8 mouse cellular contexts compared by ENCODE assay signal in the genomic region with DNA sequence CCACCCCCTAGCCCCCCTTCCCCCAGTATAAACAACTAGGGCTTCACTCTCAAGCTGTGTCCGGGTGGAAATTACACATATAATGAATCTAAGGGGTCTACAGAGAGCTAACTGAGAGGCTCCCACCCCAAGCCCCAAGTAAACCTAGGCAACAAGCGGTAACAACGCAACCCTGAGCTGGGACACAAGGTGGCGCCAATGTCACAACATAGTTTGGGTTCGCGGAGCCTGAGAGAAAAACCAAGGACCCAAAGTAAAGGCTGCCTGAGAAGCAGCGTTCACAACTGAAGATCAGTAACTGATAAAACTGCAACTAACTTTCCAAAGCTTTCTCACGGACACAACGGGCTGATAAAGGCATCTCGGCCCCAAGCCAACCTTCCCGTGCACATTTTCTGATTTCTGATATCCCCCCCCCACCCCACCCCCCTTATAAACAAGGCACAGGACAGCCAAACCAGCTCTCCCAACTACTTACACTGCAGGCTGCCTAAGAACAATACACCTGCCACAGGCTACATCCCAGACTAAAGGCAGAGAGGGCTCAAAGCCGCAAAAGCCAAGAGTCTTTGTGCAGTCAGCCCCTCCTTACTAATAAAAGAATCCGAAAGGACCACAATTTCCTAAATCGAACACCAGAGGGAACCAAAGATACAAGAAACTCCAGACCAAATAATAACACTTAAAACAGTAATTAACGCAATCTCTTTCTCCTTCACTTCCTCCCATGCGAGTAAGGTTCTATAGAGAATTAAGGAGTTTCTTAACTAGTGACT. TPM values are rescaled to one million over a fixed set of nuclear protein-coding genes. Genes with fewer than 3 reads are reported as not detected.
DNase-seq lines count a peak whose midpoint lies in the region; ATAC-seq lines count a peak whose summit lies in the region.

No protein-coding gene starts in this region.

- peak; percentile 88 for ATAC-seq in inflammation-experienced regulatory T-cells, adult 6 months
- peak; percentile 97 for ATAC-seq in megakaryocyte-erythroid progenitor cell, adult 5-6 weeks (replicated peaks; ENCODE audit: low FRiP score, low TSS enrichment, poor library complexity, severe bottlenecking)

- DNase-seq in ZHBTc4 (ENCODE audit: low read depth, low spot score) = peak; percentile 81
- peak; percentile 40 to 58 for DNase-seq in cerebellum, postnatal 36 days
- DNase-seq in gastrocnemius, postnatal 10 days = peak; percentile 75
- DNase-seq in left cerebral cortex, postnatal 14 days (ENCODE audit: low spot score in 2 of 2) = peak; percentile 83 to 87
- DNase-seq in right cerebral cortex, postnatal 36 days (ENCODE audit: low spot score in 2 of 2) = peak; percentile 41 to 50
- DNase-seq in T-cell, adult 2 months (ENCODE audit: low spot score) = no peak

- intact Hi-C loops in left cerebral cortex, postnatal 14 days (cut with DNase I) = loop anchor here (1.0 to 2.0 kb wide), 2 partner anchors 104 to 225 kb away; no protein-coding TSS in a partner anchor

RNA-seq across cellular contexts. Expression of gene Fam162b, which starts 36.8 kb away (rescaled TPM):
- not detected for total RNA-seq in gastrocnemius, postnatal 10 days (2021)
- not detected for polyA plus RNA-seq in inflammation-experienced regulatory T-cells, adult 6 months (2017; shearing (Covaris generic))
- not detected for total RNA-seq in left cerebral cortex, postnatal 14 days (2021)
- total RNA-seq in megakaryocyte-erythroid progenitor cell, adult 5-6 weeks (2014; fragmentation: Nextera tagmentation) = not detected in 2 replicates
- total RNA-seq in megakaryocyte-erythroid progenitor cell, adult 5-6 weeks (2017) = not detected in 2 replicates
